Mouse (Mus musculus): ENCODE measurements around the gene Ndst2. TPM values are rescaled to one million over a fixed set of nuclear protein-coding genes. Genes with fewer than 3 reads are reported as not detected.

The Ndst2 gene
- total RNA-seq, 1 experiment = 12.1 TPM

DNA sequence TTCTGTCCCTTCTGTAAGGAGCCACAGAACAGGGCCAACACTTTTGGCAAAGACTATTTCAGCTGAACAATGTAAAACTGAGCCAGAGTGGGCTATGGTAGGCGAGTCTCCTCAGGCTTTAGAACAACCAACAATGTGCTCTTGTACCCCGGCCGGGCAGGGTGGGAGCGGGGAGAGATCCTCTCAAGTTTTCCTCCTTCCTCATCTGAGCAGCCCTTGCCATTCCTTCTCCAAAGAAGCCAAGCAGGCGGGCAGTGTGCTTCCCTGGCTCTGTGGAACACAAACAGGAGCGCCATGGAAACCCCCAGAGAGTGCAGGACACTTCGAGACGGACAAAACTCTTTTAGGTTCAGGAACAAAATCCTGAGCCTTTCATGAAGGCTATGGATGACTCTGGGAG, 44.1 kb upstream of the Ndst2 start:
- Histone ChIP-seq H3K9ac (ENCODE audit: insufficient read depth, low read depth, low read length, poor library complexity, severe bottlenecking) (no peak overlapping the region), H3K4me1 (ENCODE audit: control insufficient read depth in 2 of 2, insufficient read depth in 2 of 2, low read length in 2 of 2, poor library complexity in 1 of 2) (peaks cover 0 to 8% of the 10 kb centered on the region in 2 experiments; a peak in 2 of 4 replicates), H3K4me3 (ENCODE audit: insufficient read depth in 1 of 2, low read depth in 1 of 2, low read length in 2 of 2, poor library complexity in 1 of 2, severe bottlenecking in 1 of 2) (no peak overlapping the region), H3K9me3 (ENCODE audit: control insufficient read depth, insufficient read depth, low read depth, low read length) (no peaks in the 10 kb centered on the region), H3K27ac (ENCODE audit: insufficient read depth, low read depth, low read length, poor library complexity, severe bottlenecking) (no peak overlapping the region), H3K36me3 (ENCODE audit: control insufficient read depth, insufficient read depth, low read length, poor library complexity, severe bottlenecking) (peaks cover 17% of the 10 kb centered on the region)
- in situ Hi-C loops (cut with MboI; ENCODE audit: low sequenced_read_pairs in 2 of 2, unreplicated experiment in 2 of 2) = no loop called here
- no peak for DNase-seq (ENCODE audit: low read depth, low spot score)
- TF ChIP-seq ZC3H11A (IDR thresholded peaks at IDR 0.05; ENCODE audit: borderline replicate concordance, low read depth, low read length) (no peak), MAFK (IDR thresholded peaks at IDR 0.05; ENCODE audit: insufficient read depth, low read depth, low read length) (no peak), ZNF384 (IDR thresholded peaks at IDR 0.05; ENCODE audit: low read depth, low read length) (no peak), CHD2 (IDR thresholded peaks at IDR 0.05; ENCODE audit: low read depth, low read length) (no peak), HCFC1 (IDR thresholded peaks at IDR 0.05; ENCODE audit: borderline replicate concordance, insufficient read depth, low read length) (no peak)

DNA sequence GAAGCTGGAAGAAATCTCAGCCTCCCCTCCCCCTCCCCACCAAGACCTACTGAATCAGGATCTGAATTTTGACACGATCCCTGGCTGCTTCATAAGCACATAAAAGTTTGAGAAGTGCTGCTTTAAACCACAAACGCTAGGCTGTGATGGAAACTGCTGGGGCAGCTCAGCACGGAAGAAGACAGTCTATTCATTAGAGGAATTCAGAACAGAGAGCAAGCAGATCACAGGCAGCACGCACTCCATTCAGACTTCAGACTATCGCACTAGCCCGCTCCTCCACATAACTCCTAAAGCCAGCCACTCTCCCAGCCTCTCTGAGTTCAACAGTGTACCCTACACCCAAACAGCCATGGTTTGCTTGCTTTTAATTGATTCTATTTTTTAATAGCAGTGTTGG, 41.3 kb upstream of the Ndst2 start:
- no peak for DNase-seq (ENCODE audit: low read depth, low spot score)
- peaks cover 2 to 8% of the 10 kb centered on the region in 2 experiments; a peak in 3 of 4 replicates for H3K4me1 ChIP-seq (ENCODE audit: control insufficient read depth in 2 of 2, insufficient read depth in 2 of 2, low read length in 2 of 2, poor library complexity in 1 of 2)
- peaks cover 15% of the 10 kb centered on the region for H3K36me3 ChIP-seq (ENCODE audit: control insufficient read depth, insufficient read depth, low read length, poor library complexity, severe bottlenecking)
- no peaks in the 10 kb centered on the region for H3K9me3 ChIP-seq (ENCODE audit: control insufficient read depth, insufficient read depth, low read depth, low read length)
- in situ Hi-C loops (cut with MboI; ENCODE audit: low sequenced_read_pairs in 2 of 2, unreplicated experiment in 2 of 2) = no loop called here
- H3K9ac ChIP-seq (ENCODE audit: insufficient read depth, low read depth, low read length, poor library complexity, severe bottlenecking) = no peak overlapping the region
- no peak overlapping the region for H3K4me3 ChIP-seq (ENCODE audit: insufficient read depth in 1 of 2, low read depth in 1 of 2, low read length in 2 of 2, poor library complexity in 1 of 2, severe bottlenecking in 1 of 2)
- no peak overlapping the region for H3K27ac ChIP-seq (ENCODE audit: insufficient read depth, low read depth, low read length, poor library complexity, severe bottlenecking)
- TF ChIP-seq CHD2 (IDR thresholded peaks at IDR 0.05; ENCODE audit: low read depth, low read length) = no peak
- no peak for TF ChIP-seq HCFC1 (IDR thresholded peaks at IDR 0.05; ENCODE audit: borderline replicate concordance, insufficient read depth, low read length)
- no peak for TF ChIP-seq ZC3H11A (IDR thresholded peaks at IDR 0.05; ENCODE audit: borderline replicate concordance, low read depth, low read length)
- no peak for TF ChIP-seq MAFK (IDR thresholded peaks at IDR 0.05; ENCODE audit: insufficient read depth, low read depth, low read length)
- no peak for TF ChIP-seq ZNF384 (IDR thresholded peaks at IDR 0.05; ENCODE audit: low read depth, low read length)

DNA sequence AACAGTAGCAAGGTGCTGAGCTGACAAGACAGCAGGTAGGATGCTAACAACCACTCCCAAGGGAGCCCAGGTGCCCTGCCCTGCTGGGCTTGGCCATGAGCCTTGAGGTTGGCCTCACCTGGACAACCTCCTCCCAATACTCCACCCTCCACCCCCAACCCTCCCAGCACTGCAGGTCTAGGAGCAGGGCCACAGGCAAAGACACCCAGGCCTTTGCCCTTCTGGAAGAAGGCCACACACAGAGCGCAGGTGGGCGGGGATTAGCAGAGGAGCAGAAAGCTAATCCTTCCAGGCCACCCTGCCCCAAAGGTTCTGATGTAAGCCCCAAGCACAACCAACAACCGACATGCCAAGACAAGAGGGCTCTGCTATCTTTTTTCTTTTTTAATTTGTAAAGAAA, 39.0 kb upstream of the Ndst2 start:
- no peak for DNase-seq (ENCODE audit: low read depth, low spot score)
- H3K9me3 ChIP-seq (ENCODE audit: control insufficient read depth, insufficient read depth, low read depth, low read length) = no peaks in the 10 kb centered on the region
- no peak overlapping the region for H3K9ac ChIP-seq (ENCODE audit: insufficient read depth, low read depth, low read length, poor library complexity, severe bottlenecking)
- in situ Hi-C loops (cut with MboI; ENCODE audit: low sequenced_read_pairs in 2 of 2, unreplicated experiment in 2 of 2) = no loop called here
- H3K36me3 ChIP-seq (ENCODE audit: control insufficient read depth, insufficient read depth, low read length, poor library complexity, severe bottlenecking) = peaks cover 15% of the 10 kb centered on the region
- no peak overlapping the region for H3K27ac ChIP-seq (ENCODE audit: insufficient read depth, low read depth, low read length, poor library complexity, severe bottlenecking)
- H3K4me3 ChIP-seq (ENCODE audit: insufficient read depth in 1 of 2, low read depth in 1 of 2, low read length in 2 of 2, poor library complexity in 1 of 2, severe bottlenecking in 1 of 2) = no peak overlapping the region
- peaks cover 2 to 8% of the 10 kb centered on the region in 2 experiments; a peak in 3 of 4 replicates for H3K4me1 ChIP-seq (ENCODE audit: control insufficient read depth in 2 of 2, insufficient read depth in 2 of 2, low read length in 2 of 2, poor library complexity in 1 of 2)
- TF ChIP-seq CHD2 (IDR thresholded peaks at IDR 0.05; ENCODE audit: low read depth, low read length) = no peak
- TF ChIP-seq ZNF384 (IDR thresholded peaks at IDR 0.05; ENCODE audit: low read depth, low read length) = no peak
- no peak for TF ChIP-seq MAFK (IDR thresholded peaks at IDR 0.05; ENCODE audit: insufficient read depth, low read depth, low read length)
- no peak for TF ChIP-seq HCFC1 (IDR thresholded peaks at IDR 0.05; ENCODE audit: borderline replicate concordance, insufficient read depth, low read length)

DNA sequence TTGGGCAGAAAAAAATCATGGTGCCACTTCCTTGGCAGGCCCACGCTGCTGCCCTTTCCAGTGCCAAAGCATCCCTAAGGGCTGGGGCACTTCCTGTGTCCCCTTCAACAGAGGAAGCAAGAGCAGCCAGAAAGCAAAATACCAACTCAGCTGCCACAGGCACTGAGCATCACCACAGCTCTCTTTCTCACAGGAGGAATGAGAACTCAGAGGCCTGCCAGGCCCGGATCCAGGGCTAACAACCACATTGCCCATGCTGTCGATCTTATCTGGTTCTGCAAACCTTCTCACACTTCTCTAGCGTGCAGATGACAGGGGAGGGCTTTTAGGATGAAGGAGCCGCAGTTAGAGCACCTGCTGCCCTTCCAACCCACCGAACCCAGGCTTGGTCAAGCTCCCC, 38.4 kb upstream of the Ndst2 start:
- H3K4me1 ChIP-seq (ENCODE audit: control insufficient read depth in 2 of 2, insufficient read depth in 2 of 2, low read length in 2 of 2, poor library complexity in 1 of 2) = peaks cover 2 to 8% of the 10 kb centered on the region in 2 experiments; a peak in 3 of 4 replicates
- in situ Hi-C loops (cut with MboI; ENCODE audit: low sequenced_read_pairs in 2 of 2, unreplicated experiment in 2 of 2) = no loop called here
- no peak overlapping the region for H3K4me3 ChIP-seq (ENCODE audit: insufficient read depth in 1 of 2, low read depth in 1 of 2, low read length in 2 of 2, poor library complexity in 1 of 2, severe bottlenecking in 1 of 2)
- DNase-seq (ENCODE audit: low read depth, low spot score) = no peak
- no peak overlapping the region for H3K27ac ChIP-seq (ENCODE audit: insufficient read depth, low read depth, low read length, poor library complexity, severe bottlenecking)
- H3K9ac ChIP-seq (ENCODE audit: insufficient read depth, low read depth, low read length, poor library complexity, severe bottlenecking) = no peak overlapping the region
- no peaks in the 10 kb centered on the region for H3K9me3 ChIP-seq (ENCODE audit: control insufficient read depth, insufficient read depth, low read depth, low read length)
- H3K36me3 ChIP-seq (ENCODE audit: control insufficient read depth, insufficient read depth, low read length, poor library complexity, severe bottlenecking) = peaks cover 13% of the 10 kb centered on the region
- no peak for TF ChIP-seq MAFK (IDR thresholded peaks at IDR 0.05; ENCODE audit: insufficient read depth, low read depth, low read length)
- TF ChIP-seq HCFC1 (IDR thresholded peaks at IDR 0.05; ENCODE audit: borderline replicate concordance, insufficient read depth, low read length) = no peak
- TF ChIP-seq CHD2 (IDR thresholded peaks at IDR 0.05; ENCODE audit: low read depth, low read length) = no peak
- no peak for TF ChIP-seq ZNF384 (IDR thresholded peaks at IDR 0.05; ENCODE audit: low read depth, low read length)
- no peak for TF ChIP-seq ZC3H11A (IDR thresholded peaks at IDR 0.05; ENCODE audit: borderline replicate concordance, low read depth, low read length)

DNA sequence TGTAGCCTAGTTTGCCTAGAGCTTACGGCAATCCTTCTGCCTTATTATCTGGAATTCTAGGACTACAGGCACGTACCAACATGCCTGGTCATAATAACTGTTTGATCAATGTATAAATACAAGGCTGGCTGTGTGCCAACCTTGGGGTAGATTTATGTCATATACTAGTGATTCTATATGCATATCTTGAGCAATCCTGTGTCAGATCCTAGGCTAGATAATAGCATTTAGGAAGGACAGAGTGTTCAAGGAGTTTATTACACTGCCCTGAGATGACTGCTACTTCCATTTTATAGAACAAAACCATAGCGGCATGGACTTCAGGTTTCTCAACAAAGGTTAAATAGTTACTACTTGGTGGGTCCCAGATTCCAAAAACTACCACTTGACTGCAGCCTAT, 37.6 kb upstream of the Ndst2 start:
- H3K4me1 ChIP-seq (ENCODE audit: control insufficient read depth in 2 of 2, insufficient read depth in 2 of 2, low read length in 2 of 2, poor library complexity in 1 of 2) = peaks cover 2 to 8% of the 10 kb centered on the region in 2 experiments; a peak in 3 of 4 replicates
- DNase-seq (ENCODE audit: low read depth, low spot score) = no peak
- peaks cover 9% of the 10 kb centered on the region; the same call in 1 of the 2 replicates for H3K36me3 ChIP-seq (ENCODE audit: control insufficient read depth, insufficient read depth, low read length, poor library complexity, severe bottlenecking)
- in situ Hi-C loops (cut with MboI; ENCODE audit: low sequenced_read_pairs in 2 of 2, unreplicated experiment in 2 of 2) = no loop called here
- TF ChIP-seq ZNF384 (IDR thresholded peaks at IDR 0.05; ENCODE audit: low read depth, low read length) = no peak
- TF ChIP-seq HCFC1 (IDR thresholded peaks at IDR 0.05; ENCODE audit: borderline replicate concordance, insufficient read depth, low read length) = no peak
- no peak for TF ChIP-seq ZC3H11A (IDR thresholded peaks at IDR 0.05; ENCODE audit: borderline replicate concordance, low read depth, low read length)
- TF ChIP-seq CHD2 (IDR thresholded peaks at IDR 0.05; ENCODE audit: low read depth, low read length) = no peak
- no peak for TF ChIP-seq MAFK (IDR thresholded peaks at IDR 0.05; ENCODE audit: insufficient read depth, low read depth, low read length)
- H3K27ac ChIP-seq (ENCODE audit: insufficient read depth, low read depth, low read length, poor library complexity, severe bottlenecking) = no peak overlapping the region
- no peak overlapping the region for H3K4me3 ChIP-seq (ENCODE audit: insufficient read depth in 1 of 2, low read depth in 1 of 2, low read length in 2 of 2, poor library complexity in 1 of 2, severe bottlenecking in 1 of 2)
- no peak overlapping the region for H3K9ac ChIP-seq (ENCODE audit: insufficient read depth, low read depth, low read length, poor library complexity, severe bottlenecking)
- no peaks in the 10 kb centered on the region for H3K9me3 ChIP-seq (ENCODE audit: control insufficient read depth, insufficient read depth, low read depth, low read length)
